Mouse (Mus musculus) E14TG2a.4 (cell line): ENCODE results near the gene 6430628N08Rik.

Source experiments
- H3K27me3 ChIP-seq: 2 replicates; pipeline ENCODE4 v1.6.1; 2014; ENCODE audit warnings: low read length, control low read depth; ENCODE audit not compliant: insufficient read depth
- H3K36me3 ChIP-seq: 2 replicates; pipeline ENCODE4 v1.6.1; 2014; ENCODE audit warnings: low read length, control low read depth; ENCODE audit not compliant: insufficient read depth
- H3K4me1 ChIP-seq: replicated peaks from 2 replicates; pipeline ENCODE4 v1.6.1; 2014; ENCODE audit warnings: low read depth, low read length, control low read depth
- H3K4me3 ChIP-seq: replicated peaks from 2 replicates; pipeline ENCODE4 v1.5.1; 2014; ENCODE audit warnings: mild to moderate bottlenecking, low read length
- H3K9me3 ChIP-seq: 2 replicates; pipeline ENCODE4 v1.6.1; 2014; ENCODE audit warnings: low read length, control low read depth
- CTCF ChIP-seq: conservative IDR thresholded peaks from 2 replicates; pipeline ENCODE4 v1.5.1; 2014; ENCODE audit warnings: low read length
- NANOG ChIP-seq: IDR thresholded peaks from 2 replicates; pipeline ENCODE4 v1.6.1; 2014; ENCODE audit warnings: borderline replicate concordance, low read length, mixed read lengths
- POU5F1 ChIP-seq: IDR thresholded peaks from 2 replicates; pipeline ENCODE4 v1.6.1; 2014; ENCODE audit warnings: low read length, borderline replicate concordance

Gene 6430628N08Rik

DNA sequence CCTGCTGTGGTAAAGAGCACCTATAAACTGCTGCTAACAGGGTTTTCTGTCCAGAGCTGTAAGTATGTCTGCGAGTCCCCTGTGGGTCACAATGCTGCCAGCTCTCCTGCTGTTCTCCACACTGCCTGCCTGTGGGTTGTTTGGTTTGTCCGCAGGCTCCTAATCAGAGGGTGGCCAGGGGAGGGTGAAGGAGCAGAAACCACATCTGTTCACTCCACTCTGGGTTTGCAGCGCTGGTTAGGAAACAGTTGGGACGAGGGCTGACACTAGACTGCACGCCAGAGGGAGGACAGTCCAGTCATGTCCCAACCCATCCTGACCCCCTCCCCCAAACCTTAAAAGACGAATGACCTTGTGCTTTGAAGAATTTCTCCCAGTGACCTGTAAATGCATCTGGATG lies 35.4 kb upstream of the 6430628N08Rik start:
- H3K4me3 ChIP-seq, result no peak overlapping the region
- H3K4me1 ChIP-seq, result no peaks in the 10 kb centered on the region
- no peak for TF ChIP-seq NANOG
- TF ChIP-seq POU5F1, result no peak
- TF ChIP-seq CTCF, result no peak
- no peaks in the 10 kb centered on the region for H3K27me3 ChIP-seq
- H3K9me3 ChIP-seq, result no peaks in the 10 kb centered on the region
- H3K36me3 ChIP-seq, result peaks cover 72% of the 10 kb centered on the region

GRCm38 (mm10) chr4:115855609-115856008 lies 34.9 kb upstream of the 6430628N08Rik start:
- peaks cover 72% of the 10 kb centered on the region for H3K36me3 ChIP-seq
- H3K27me3 ChIP-seq, result no peaks in the 10 kb centered on the region
- no peaks in the 10 kb centered on the region for H3K4me1 ChIP-seq
- no peak overlapping the region for H3K4me3 ChIP-seq
- TF ChIP-seq CTCF (no peak), POU5F1 (no peak), NANOG (no peak)
- no peaks in the 10 kb centered on the region for H3K9me3 ChIP-seq

- TF ChIP-seq POU5F1, result no peak
- TF ChIP-seq CTCF, result no peak
- TF ChIP-seq NANOG, result no peak
- H3K4me1 ChIP-seq, result no peaks in the 10 kb centered on the region
- no peaks in the 10 kb centered on the region for H3K9me3 ChIP-seq
- no peaks in the 10 kb centered on the region for H3K27me3 ChIP-seq
- H3K4me3 ChIP-seq, result no peak overlapping the region
- peaks cover 72% of the 10 kb centered on the region for H3K36me3 ChIP-seq
Measured at GRCm38 (mm10) chr4:115856282-115856681, 34.2 kb upstream of the 6430628N08Rik start.

GRCm38 (mm10) chr4:115857293-115857883 lies 33.1 kb upstream of the 6430628N08Rik start:
- Histone ChIP-seq H3K36me3 (peaks cover 71% of the 10 kb centered on the region), H3K27me3 (no peaks in the 10 kb centered on the region)
- TF ChIP-seq NANOG (no peak), POU5F1 (no peak), CTCF (no peak)

GRCm38 (mm10) chr4:115863352-115863751 lies 27.1 kb upstream of the 6430628N08Rik start:
- H3K27me3 ChIP-seq, result no peaks in the 10 kb centered on the region
- peaks cover 80% of the 10 kb centered on the region for H3K36me3 ChIP-seq
- no peak overlapping the region for H3K4me3 ChIP-seq
- H3K9me3 ChIP-seq, result no peaks in the 10 kb centered on the region
- TF ChIP-seq NANOG, result no peak
- TF ChIP-seq POU5F1, result no peak
- no peak for TF ChIP-seq CTCF
- no peaks in the 10 kb centered on the region for H3K4me1 ChIP-seq

More at GRCm38 (mm10) chr4:115857293-115857883, 33.1 kb upstream of the 6430628N08Rik start:
- Histone ChIP-seq H3K9me3 (no peaks in the 10 kb centered on the region), H3K4me1 (no peaks in the 10 kb centered on the region), H3K4me3 (no peak overlapping the region)

- H3K4me1 ChIP-seq, result no peaks in the 10 kb centered on the region
- TF ChIP-seq CTCF, result no peak
- no peak for TF ChIP-seq POU5F1
- H3K9me3 ChIP-seq, result no peaks in the 10 kb centered on the region
- H3K4me3 ChIP-seq, result no peak overlapping the region
- H3K36me3 ChIP-seq, result peaks cover 81% of the 10 kb centered on the region
- H3K27me3 ChIP-seq, result no peaks in the 10 kb centered on the region
Measured at GRCm38 (mm10) chr4:115863880-115864279, 26.6 kb upstream of the 6430628N08Rik start.

GRCm38 (mm10) chr4:115869512-115870210 lies 20.8 kb upstream of the 6430628N08Rik start:
- Histone ChIP-seq H3K36me3 (peaks cover 62% of the 10 kb centered on the region), H3K9me3 (no peaks in the 10 kb centered on the region), H3K4me3 (no peak overlapping the region), H3K4me1 (peaks cover 30% of the 10 kb centered on the region), H3K27me3 (peaks cover 6% of the 10 kb centered on the region)
- no peak for TF ChIP-seq NANOG
- TF ChIP-seq POU5F1, result no peak
- TF ChIP-seq CTCF, result no peak

DNA sequence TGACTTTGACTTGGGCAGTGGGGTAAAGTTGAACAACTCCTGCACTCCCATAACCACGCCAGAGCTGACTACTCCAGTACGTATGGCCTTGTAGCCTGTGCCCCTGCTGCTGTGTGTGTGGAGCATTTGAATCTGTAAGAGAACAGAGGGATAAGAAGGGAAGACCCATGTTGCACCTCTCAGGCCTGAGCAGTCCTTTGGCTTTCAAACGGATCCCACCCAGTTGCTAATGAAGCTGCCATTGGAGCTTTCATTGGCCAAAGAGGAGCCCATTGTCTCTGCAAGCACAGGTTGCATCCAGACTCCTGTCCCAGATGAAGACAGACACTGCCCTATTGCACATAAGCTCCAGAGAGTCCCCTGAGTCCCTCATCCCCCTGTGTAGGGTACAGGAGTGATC lies 17.2 kb upstream of the 6430628N08Rik start:
- Histone ChIP-seq H3K27me3 (peaks cover 41% of the 10 kb centered on the region), H3K4me3 (no peak overlapping the region), H3K36me3 (peaks cover 67% of the 10 kb centered on the region), H3K9me3 (peaks cover 5% of the 10 kb centered on the region; the same call in 1 of the 2 replicates), H3K4me1 (peaks cover 41% of the 10 kb centered on the region)
- TF ChIP-seq POU5F1 (no peak), CTCF (no peak), NANOG (no peak)
